Mouse (Mus musculus): Measurements from ENCODE around the gene Gipr.
"Not testable (repeated sequence)": the region's sequence is repeated elsewhere in the genome, so short reads cannot be mapped to it uniquely, and the experiment has no call there.

Gene Gipr

GRCm38 (mm10) chr7:19178443-19179092 is 12.6 kb upstream of the Gipr start:
- DNase-seq (ENCODE audit: low spot score in 2 of 2), result peak; percentile 67 to 70

- DNase-seq (ENCODE audit: low spot score in 2 of 2), result no peak
Observed at GRCm38 (mm10) chr7:19178035-19178434, 12.1 kb upstream of the Gipr start.

DNA sequence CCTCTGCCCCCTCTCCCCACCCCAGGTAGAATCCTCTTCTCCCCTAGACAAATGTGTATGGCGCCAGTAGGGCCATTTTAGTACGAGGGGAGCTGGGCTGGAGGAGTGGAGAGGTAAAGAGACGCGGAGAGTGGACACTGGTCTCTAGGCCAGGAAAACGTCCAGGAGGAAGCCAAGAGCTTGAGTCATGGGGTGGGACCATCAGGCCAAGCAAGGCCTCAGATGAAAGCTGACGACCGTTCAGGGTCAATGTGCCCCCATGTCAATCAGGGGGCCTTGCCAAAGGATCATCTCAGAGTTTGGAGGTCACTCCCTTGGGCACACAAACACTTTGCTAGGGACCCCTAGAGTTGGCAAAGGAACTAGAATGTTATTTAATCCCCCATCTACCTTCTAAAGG is 11.3 kb upstream of the Gipr start:
- DNase-seq (ENCODE audit: low spot score in 2 of 2), result no peak

DNA sequence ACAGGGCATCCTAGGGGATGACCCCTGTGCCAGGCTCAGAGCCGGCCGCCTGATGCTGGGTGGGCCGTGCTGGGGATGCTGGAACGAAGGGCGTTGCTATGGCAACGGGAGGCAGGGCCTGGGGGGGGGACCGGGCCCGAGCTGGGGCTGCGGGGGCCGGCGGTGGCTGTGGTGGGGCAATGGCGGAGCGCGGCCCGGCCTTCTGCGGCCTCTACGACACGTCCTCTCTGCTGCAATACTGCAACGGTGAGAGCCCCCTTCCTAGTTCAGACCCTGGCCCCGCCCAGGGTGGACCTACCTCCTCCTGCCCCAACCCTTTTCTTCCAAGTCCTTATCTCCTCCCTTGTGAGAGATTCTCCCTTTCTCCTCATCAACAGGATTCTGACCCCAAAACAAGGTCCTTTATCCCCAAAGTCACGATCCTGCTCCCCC is 10.6 kb upstream of the Gipr start:
- no peak for DNase-seq (ENCODE audit: low spot score in 2 of 2)

- DNase-seq (ENCODE audit: low spot score in 2 of 2), result no peak
Observed at GRCm38 (mm10) chr7:19175708-19176515, 10.0 kb upstream of the Gipr start, which contains the start of gene Eml2. Gene Eml2 (plus strand): TSS chr7:19176421.

DNA sequence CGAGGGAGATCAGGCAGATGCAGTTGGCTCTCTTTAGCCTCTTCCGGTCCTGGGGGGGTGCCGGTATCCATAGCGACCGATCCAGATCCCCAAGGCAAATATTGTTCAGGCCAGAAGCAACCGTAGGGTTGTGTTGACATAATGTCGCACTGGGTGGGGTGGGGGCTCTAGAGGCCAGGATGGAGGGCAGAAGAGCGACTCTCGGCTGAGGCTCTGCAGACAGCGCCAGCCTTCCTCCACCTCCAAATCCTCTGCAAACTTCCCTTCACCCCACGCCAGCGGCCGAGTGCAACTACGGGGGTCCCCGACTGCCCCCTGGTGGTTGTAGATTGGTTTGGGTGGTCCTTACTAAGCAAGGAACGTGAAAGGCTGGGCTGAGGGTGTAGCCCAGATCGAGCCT is 6.9 kb upstream of the Gipr start:
- peak in 1 of 2 experiments; percentile 63 for DNase-seq (ENCODE audit: low spot score in 2 of 2)

- DNase-seq (ENCODE audit: low spot score in 2 of 2), result no peak
Observed at GRCm38 (mm10) chr7:19171831-19172230, 5.9 kb upstream of the Gipr start.

DNA sequence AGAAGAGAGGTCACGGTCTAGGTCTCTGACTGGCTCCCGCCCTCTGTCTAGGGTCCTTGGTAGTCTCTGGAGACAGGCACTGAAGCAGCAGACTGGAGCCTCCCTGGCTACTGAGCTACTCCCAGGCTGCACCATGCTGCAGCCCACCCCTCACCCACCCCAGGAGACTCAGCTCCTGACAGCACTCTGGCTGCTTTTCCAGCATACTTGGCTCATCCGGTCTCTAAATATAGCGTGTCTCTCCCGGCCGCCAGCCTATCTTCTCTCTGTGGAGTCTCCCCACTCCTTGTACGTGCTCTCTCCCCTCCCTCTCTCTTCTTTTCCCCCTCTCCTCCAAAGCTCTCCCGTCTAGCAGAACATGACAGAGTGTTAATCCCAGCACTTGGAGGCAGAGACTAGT is 4.2 kb upstream of the Gipr start:
- DNase-seq (ENCODE audit: low spot score in 2 of 2), result no peak

GRCm38 (mm10) chr7:19169506-19169905 is 3.6 kb upstream of the Gipr start:
- no peak for DNase-seq (ENCODE audit: low spot score in 2 of 2)

- no peak for DNase-seq (ENCODE audit: low spot score in 2 of 2)
Observed at GRCm38 (mm10) chr7:19166990-19167389, 1.1 kb upstream of the Gipr start.

DNA sequence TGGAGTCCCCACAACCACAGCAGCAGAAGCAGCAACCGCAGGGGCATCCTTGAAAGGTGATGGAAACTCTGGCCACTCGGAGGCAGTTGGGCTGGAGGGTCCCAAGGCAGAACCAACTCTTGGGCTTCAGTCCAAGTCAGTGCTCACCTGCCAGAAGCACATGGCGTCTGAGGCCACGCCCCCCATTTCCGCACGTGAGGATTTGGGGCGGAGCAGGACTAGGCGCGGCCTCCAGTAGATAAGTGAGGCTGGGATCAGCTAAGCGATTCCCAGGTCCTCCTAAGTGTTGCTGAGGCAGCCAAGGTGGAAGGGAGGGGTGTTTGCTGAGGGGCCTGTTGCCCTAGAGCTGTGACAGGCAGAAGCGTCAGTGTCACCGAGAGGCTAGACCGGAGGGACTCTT is 949 bp downstream of the Gipr start:
- DNase-seq (ENCODE audit: low spot score in 2 of 2), result no peak

- DNase-seq (ENCODE audit: low spot score in 2 of 2), result no peak
Observed at GRCm38 (mm10) chr7:19164189-19164588, 1.7 kb downstream of the Gipr start.

GRCm38 (mm10) chr7:19163752-19164151 is 2.2 kb downstream of the Gipr start:
- DNase-seq (ENCODE audit: low spot score in 2 of 2), result no peak

DNA sequence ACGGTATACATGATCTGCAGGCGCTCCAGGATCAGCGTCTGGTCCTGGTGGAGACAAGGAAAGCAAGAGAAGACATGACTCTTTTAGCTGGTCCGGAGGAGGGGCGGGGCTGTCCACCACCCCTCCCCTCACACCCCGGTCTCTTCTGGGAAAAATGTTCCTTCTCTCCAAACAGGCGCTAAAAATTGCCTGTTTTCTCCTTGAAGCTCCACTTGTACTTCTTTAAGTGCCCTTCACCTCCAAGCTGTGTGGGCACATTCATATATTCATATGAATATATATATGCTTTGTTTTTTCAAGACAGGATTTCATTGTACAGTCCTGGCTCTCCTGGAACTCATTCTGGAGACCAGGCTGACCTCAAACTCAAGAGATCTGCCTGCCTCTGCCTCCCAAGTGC is 3.0 kb downstream of the Gipr start:
- no peak for DNase-seq (ENCODE audit: low spot score in 2 of 2)

- DNase-seq (ENCODE audit: low spot score in 2 of 2), result no peak
Observed at GRCm38 (mm10) chr7:19160115-19160514, 5.8 kb downstream of the Gipr start.

GRCm38 (mm10) chr7:19159411-19159810 is 6.5 kb downstream of the Gipr start:
- DNase-seq (ENCODE audit: low spot score in 2 of 2), result no peak

DNA sequence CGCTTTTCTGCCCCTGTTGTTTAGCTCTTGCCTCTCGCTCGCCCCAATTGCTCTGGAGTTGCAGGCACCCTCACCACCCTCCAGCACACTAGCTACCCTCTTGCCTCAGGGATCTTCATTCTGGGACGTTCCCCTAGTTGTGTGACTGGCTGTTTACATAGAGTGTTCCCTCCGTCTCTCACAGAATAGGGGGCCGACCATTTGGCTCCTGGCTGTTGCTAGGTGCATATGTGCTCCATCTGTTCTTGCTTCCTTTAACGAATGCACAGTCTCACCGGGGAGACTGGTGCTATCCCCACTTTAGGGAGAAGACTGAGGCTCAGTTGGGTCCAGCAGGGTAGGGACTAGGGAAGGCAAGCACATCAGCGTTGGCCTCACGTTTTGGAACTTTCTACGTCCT is 7.3 kb downstream of the Gipr start:
- DNase-seq (ENCODE audit: low spot score in 2 of 2), result no peak

DNA sequence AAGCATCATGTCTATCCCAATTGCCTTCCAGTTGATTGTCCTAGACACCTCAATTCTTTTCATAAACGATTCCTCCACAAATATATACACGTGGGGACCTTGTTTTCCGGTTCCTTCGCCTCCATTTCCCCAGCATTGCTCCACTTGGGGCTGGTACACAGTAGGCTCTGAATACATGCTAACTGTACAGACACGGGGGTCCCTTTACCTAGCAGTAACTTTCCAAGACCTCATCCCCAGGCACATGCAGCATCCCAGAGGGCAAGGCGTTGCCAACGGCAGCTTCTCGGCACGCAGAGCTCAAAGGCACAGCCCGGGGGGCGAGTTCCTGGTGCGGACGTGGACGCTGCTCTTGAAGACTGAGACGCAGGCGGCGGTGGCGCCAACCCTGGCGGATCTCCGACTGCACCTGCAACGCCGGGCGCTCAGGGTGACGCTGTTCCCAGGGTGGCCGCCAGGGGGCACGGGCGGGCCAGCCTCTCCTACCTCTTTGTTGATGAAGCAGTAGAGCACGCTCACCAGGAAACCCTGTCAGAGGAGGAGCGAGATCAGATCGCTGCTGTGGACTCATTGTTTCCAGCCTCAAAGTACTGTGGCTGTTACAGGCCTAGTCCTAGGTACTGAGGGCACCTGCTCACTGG is 8.6 kb downstream of the Gipr start:
- DNase-seq (ENCODE audit: low spot score in 2 of 2), result peak; percentile 89 to 91

GRCm38 (mm10) chr7:19155825-19156475 is 10.0 kb downstream of the Gipr start:
- no peak for DNase-seq (ENCODE audit: low spot score in 2 of 2)

GRCm38 (mm10) chr7:19154796-19155195 is 11.1 kb downstream of the Gipr start:
- DNase-seq (ENCODE audit: low spot score in 2 of 2), result no peak

DNA sequence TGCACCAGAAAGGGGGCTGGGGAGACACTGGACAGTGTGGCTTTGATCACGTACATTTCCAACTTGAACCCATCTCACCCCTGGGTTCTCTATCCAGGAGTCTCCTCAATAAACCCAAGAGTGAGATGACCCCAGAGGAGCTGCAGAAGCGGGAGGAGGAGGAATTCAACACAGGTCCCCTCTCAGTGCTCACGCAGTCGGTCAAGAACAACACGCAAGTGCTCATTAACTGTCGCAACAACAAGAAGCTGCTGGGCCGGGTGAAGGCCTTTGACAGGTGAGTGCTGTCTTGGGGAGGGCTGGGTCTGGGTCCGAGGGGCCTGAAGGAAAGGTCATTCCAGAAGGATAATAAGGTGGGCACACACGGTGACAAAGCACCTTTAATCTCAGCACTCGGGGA is 14.8 kb downstream of the Gipr start:
- DNase-seq (ENCODE audit: low spot score in 2 of 2), result not testable (repeated sequence)

GRCm38 (mm10) chr7:19149626-19150025 is 16.3 kb downstream of the Gipr start, which contains the start of gene Snrpd2:
Gene Snrpd2 (plus strand): TSS chr7:19149722.
- DNase-seq (ENCODE audit: low spot score in 2 of 2), result peak; percentile 93 to 95

Data from urinary bladder, postnatal 36 days (tissue).